Mouse (Mus musculus) midbrain, embryonic 10.5 days (tissue): ENCODE data around the gene Syvn1. TPM values are rescaled to one million over a fixed set of nuclear protein-coding genes. Genes with fewer than 3 reads are reported as not detected.

Source experiments
- DNase-seq: peaks from one replicate; pipeline ENCODE4 v3.0.0-alpha.2; 2017; ENCODE audit warnings: low spot score
- H3K27ac ChIP-seq: fragments of 300-500 bp; sonication (generic); replicated peaks from 2 replicates; pipeline ENCODE4 v1.5.1; 2016; ENCODE audit warnings: mild to moderate bottlenecking
- H3K27me3 ChIP-seq: fragments of 300-500 bp; sonication (generic); 2 replicates; pipeline ENCODE4 v1.6.1; 2016; ENCODE audit warnings: low read depth, mild to moderate bottlenecking; ENCODE audit not compliant: poor library complexity, severe bottlenecking
- H3K36me3 ChIP-seq: fragments of 300-500 bp; sonication (generic); 2 replicates; pipeline ENCODE4 v1.6.1; 2016; ENCODE audit warnings: mild to moderate bottlenecking, moderate library complexity
- H3K4me1 ChIP-seq: fragments of 300-500 bp; sonication (generic); 2 replicates; pipeline ENCODE4 v1.6.1; 2016
- H3K4me3 ChIP-seq: fragments of 300-500 bp; sonication (generic); 2 replicates; pipeline ENCODE4 v1.5.1; 2016; ENCODE audit warnings: mild to moderate bottlenecking, moderate library complexity
- H3K9me3 ChIP-seq: fragments of 300-500 bp; sonication (generic); replicated peaks from 2 replicates; pipeline ENCODE4 v1.6.1; 2016; ENCODE audit warnings: mild to moderate bottlenecking
- WGBS: fragments of 180-500 bp; shearing (Covaris S2); methylation state at CpG from one replicate; pipeline ENCODE4 v1.1.7; 2016; 5-methylcytosine and 5-hydroxymethylcytosine counted together
- polyA plus RNA-seq: library from polyadenylated mRNA; unstranded; fragments of >200 nt; fragmentation: Nextera tagmentation; extraction: Ambion mirVana; gene quantifications from 2 replicates; pipeline ENCODE4 v1.2.1, GENCODE M21; 2016

Syvn1 gene
- polyA plus RNA-seq, 1 experiment from 2014 or later: 35.8 TPM

- Histone ChIP-seq H3K27me3 (no peaks in the 10 kb centered on the region), H3K4me1 (peaks cover 33% of the 10 kb centered on the region), H3K36me3 (peaks cover 34% of the 10 kb centered on the region), H3K4me3 (peak overlapping the region; percentile 97), H3K9me3 (no peaks in the 10 kb centered on the region), H3K27ac (peak overlapping the region; percentile 99)
- no peak for DNase-seq
- 25% methylated on average over 20 of the region's 20 CpGs for WGBS
These were observed 746 bp upstream of the Syvn1 start for GRCm38 (mm10) chr19:6045366-6046293.

DNA sequence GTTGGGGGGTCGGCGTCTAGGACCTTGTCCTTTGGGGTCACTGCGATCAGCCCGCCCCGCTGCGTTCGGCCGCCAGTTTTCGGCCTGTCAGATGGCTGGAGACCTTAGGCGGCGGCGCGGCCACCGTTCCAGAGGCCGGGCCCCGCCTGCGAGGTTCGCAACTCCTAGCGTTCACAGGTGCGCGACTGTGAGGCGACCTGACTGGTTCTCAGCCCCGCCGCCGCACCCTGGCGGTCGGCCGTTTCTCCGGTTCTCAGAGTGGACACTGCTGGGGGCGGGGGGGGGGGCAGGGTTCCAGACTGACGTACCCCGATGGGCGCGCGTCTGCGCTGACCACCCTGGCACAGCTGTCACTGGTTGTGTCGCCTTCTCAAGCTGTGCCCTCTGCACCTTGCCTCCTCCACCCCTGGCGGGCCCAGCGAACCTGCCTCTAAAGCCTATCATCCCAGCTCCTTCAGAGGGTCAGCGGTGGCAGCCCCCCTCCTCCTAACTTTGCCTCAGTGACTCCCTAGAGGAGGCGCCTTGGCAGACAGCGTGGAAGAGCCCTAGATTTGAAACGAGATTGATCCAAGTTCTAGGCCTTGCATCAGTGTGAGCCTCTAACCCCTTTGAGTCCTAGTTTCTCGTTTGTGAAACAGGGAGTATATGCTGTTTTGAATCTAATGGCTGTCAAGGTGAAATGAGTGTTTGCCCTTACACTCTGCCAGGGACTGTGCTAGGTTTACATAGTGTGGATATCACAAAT, 950 bp downstream of the Syvn1 start:
- Histone ChIP-seq H3K4me3 (peak overlapping the region; percentile 97), H3K9me3 (no peaks in the 10 kb centered on the region), H3K27me3 (no peaks in the 10 kb centered on the region), H3K27ac (peak overlapping the region; percentile 99), H3K4me1 (peaks cover 24% of the 10 kb centered on the region), H3K36me3 (peaks cover 51% of the 10 kb centered on the region)
- no peak for DNase-seq
- WGBS: 3% methylated on average over 44 of the region's 44 CpGs

- H3K36me3 ChIP-seq: peaks cover 56% of the 10 kb centered on the region
- 89% methylated on average over 8 of the region's 8 CpGs for WGBS
These were observed 1.5 kb downstream of the Syvn1 start for GRCm38 (mm10) chr19:6047899-6048166.

GRCm38 (mm10) chr19:6048681-6049410, 2.5 kb downstream of the Syvn1 start:
- H3K4me1 ChIP-seq: peaks cover 23% of the 10 kb centered on the region
- peaks cover 66% of the 10 kb centered on the region for H3K36me3 ChIP-seq
- no peaks in the 10 kb centered on the region for H3K27me3 ChIP-seq
- no peak for DNase-seq
- no peaks in the 10 kb centered on the region for H3K9me3 ChIP-seq
- peak overlapping the region; percentile 97 for H3K4me3 ChIP-seq
- WGBS: 91% methylated on average over 11 of the region's 11 CpGs
- no peak overlapping the region for H3K27ac ChIP-seq

More at GRCm38 (mm10) chr19:6047899-6048166, 1.5 kb downstream of the Syvn1 start:
- no peaks in the 10 kb centered on the region for H3K9me3 ChIP-seq
- H3K27ac ChIP-seq: no peak overlapping the region
- H3K4me1 ChIP-seq: peaks cover 23% of the 10 kb centered on the region
- H3K4me3 ChIP-seq: peak overlapping the region; percentile 97
- H3K27me3 ChIP-seq: no peaks in the 10 kb centered on the region
- no peak for DNase-seq

DNA sequence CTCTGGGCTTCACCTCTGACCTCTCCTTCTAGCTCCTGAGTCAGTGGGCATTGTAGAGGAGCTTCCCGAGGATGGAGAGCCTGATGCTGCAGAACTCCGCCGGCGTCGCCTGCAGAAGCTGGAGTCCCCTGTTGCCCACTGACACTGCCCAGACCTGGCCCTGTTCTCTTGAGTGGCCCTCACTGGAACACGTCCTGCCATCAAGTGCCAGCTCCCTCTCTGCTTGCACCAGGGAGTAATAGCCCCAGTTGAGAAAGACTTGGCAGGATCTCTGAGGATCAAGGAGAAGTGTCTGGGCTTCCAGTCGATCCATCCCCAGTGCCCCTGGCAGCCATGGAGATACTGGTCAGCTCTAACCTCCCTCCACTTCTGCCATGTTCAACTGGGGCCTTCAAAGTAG, 6.1 kb downstream of the Syvn1 start:
- peaks cover 83% of the 10 kb centered on the region for H3K36me3 ChIP-seq
- 88% methylated on average over 7 of the region's 7 CpGs for WGBS
- DNase-seq: no peak

DNA sequence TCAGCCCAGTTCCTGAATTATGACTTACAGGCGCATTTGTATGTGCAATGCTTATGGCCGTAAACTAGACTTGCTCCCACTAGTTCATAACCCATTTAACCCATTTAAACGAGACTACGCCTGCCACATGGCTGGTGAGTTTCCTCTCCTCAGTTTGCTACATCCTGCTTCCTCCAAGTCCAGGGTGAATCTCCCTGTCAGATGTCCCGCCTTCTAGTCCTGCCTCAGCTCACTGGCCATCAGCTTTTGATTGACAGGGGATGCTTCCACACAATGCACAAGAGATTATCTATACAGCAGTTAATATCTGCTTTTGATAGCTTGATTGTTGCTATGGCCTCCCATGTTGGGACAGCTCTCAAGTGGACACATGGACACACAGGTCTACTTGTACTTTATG, 7.9 kb downstream of the Syvn1 start:
- Histone ChIP-seq H3K27ac (no peak overlapping the region), H3K4me3 (no peak overlapping the region), H3K4me1 (peaks cover 20% of the 10 kb centered on the region), H3K36me3 (peaks cover 77% of the 10 kb centered on the region), H3K27me3 (no peaks in the 10 kb centered on the region), H3K9me3 (no peaks in the 10 kb centered on the region)
- no peak for DNase-seq
- 91% methylated on average over 5 of the region's 5 CpGs for WGBS

More for the DNA sequence above, 6.1 kb downstream of the Syvn1 start:
- no peaks in the 10 kb centered on the region for H3K27me3 ChIP-seq
- H3K9me3 ChIP-seq: no peaks in the 10 kb centered on the region
- H3K4me1 ChIP-seq: peaks cover 20% of the 10 kb centered on the region
- no peak overlapping the region for H3K27ac ChIP-seq
- peak overlapping the region; percentile 8; the same call in 1 of the 2 replicates for H3K4me3 ChIP-seq

DNA sequence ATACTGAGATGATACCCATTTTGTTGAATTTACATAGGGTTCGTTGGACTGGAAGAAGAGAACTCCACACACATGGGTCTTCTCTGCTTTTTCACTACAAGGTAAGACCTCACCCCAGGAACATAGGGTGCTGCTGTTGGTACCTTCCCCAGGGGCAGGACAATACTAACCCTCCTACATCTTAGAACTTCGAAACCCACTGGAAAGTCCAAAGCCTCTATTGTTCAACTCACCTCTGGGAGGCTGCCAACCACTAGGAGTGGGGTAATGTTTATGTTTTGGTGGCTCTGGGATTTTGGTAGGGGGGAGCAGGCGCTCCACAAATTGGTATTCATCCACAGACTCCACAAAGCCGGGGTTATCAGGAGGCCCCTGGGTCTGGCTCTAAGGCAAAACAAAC, 10.3 kb downstream of the Syvn1 start:
- no peak for DNase-seq
- Histone ChIP-seq H3K36me3 (peaks cover 64% of the 10 kb centered on the region), H3K4me3 (peak overlapping the region; percentile 92), H3K9me3 (no peaks in the 10 kb centered on the region), H3K4me1 (peaks cover 30% of the 10 kb centered on the region), H3K27me3 (no peaks in the 10 kb centered on the region), H3K27ac (peak overlapping the region; percentile 96; the same call in 1 of the 2 replicates)
- 65% methylated on average over 4 of the region's 4 CpGs for WGBS

DNA sequence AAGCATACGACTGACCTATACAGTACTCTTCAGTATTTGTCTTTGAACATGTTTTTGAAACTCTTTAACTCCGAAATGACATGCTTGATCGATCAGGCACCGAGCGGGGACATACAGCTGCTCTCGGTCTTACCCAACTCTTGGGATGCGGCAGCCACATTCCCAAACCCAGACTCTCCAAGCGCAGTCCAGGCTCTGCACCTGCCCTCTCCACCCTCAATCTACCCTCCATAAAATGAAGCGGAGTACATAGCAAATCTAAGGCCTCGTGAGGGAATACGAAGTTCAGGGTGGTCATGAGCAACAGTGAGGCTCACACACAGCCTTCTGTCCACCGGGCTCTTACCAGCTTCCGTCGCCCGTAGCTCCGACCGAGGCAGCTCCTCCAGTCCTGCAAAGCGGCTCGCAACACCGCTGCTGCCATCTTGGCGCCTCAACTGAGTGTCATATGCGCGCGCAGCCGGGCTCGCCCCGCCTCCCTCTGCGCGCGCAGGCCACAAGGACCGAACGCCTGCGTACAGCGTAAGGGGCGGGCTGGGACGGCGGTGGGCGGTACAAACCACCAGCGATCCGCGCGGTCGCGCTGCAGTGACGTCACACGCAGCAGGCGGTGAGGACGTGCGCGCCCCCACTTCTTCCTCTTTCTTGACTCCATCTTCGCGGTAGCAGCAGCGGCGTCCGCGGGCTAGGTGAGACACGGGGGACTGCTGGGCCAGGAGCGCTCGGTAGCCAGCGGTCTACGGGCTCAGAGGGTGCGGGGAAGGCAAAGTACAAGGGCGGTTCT, 11.1 kb downstream of the Syvn1 start, which contains the start of the genes Mrpl49 and Fau:
Gene Mrpl49, minus strand, starts transcription at position 473 of the 784 bp plus-strand sequence.
Gene Fau, plus strand, starts transcription at position 532 of the 784 bp plus-strand sequence.
- H3K27me3 ChIP-seq: no peaks in the 10 kb centered on the region
- no peaks in the 10 kb centered on the region for H3K9me3 ChIP-seq
- H3K36me3 ChIP-seq: peaks cover 58% of the 10 kb centered on the region
- peak within 1 kb of the TSS; percentile 96 for H3K27ac ChIP-seq
- peak within 1 kb of the TSS; percentile 92 for H3K4me3 ChIP-seq
- peak; percentile 98 for DNase-seq
- H3K4me1 ChIP-seq: peaks cover 38% of the 10 kb centered on the region
- under 1% methylated on average over 63 of the region's 63 CpGs for WGBS

DNA sequence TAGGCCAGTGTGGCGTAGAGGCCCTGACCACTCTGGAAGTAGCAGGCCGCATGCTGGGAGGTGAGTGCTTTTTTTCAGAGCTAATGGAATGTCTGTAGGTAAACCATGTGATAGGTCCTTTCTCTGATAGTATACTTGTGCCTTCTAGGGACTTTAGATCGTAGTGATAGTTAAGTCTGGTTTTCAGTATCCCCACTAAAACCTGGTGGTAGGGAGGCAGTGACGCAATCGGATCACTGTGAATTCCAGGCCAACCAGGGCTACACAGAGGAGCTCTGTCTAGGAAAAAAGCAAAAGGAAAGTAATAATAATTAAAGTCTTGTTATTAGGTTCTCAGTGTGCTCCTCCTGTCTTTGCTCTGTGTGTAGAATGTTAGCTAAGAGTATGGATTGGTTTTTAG, 12.1 kb downstream of the Syvn1 start:
- DNase-seq: no peak
- peaks cover 49% of the 10 kb centered on the region for H3K4me1 ChIP-seq
- no peaks in the 10 kb centered on the region for H3K27me3 ChIP-seq
- peak overlapping the region; percentile 92 for H3K4me3 ChIP-seq
- H3K9me3 ChIP-seq: no peaks in the 10 kb centered on the region
- WGBS: 40% methylated on average over 5 of the region's 5 CpGs
- peak overlapping the region; percentile 96 for H3K27ac ChIP-seq
- H3K36me3 ChIP-seq: peaks cover 58% of the 10 kb centered on the region

DNA sequence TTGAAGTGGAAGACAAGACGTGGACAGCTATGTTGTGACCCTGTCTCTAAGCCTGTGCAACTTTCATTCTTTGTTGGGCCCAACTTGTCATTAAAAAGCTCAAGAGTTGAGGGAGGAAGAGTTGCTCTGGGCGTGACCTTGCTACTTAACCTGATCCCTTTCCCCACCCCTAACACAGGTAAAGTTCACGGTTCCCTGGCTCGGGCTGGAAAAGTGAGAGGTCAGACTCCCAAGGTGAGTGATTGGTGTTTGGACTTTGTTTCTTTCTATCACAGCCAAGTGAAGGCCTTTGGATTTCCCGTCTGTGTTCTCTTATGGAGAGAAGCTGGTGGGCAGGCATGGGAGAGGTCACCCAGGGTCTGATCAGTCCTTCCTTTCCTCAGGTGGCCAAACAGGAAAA, 12.6 kb downstream of the Syvn1 start:
- Histone ChIP-seq H3K4me1 (peaks cover 49% of the 10 kb centered on the region), H3K36me3 (peaks cover 54% of the 10 kb centered on the region), H3K4me3 (peak overlapping the region; percentile 92), H3K27ac (no peak overlapping the region), H3K27me3 (no peaks in the 10 kb centered on the region), H3K9me3 (no peaks in the 10 kb centered on the region)
- no peak for DNase-seq
- WGBS: 88% methylated on average over 5 of the region's 5 CpGs

DNA sequence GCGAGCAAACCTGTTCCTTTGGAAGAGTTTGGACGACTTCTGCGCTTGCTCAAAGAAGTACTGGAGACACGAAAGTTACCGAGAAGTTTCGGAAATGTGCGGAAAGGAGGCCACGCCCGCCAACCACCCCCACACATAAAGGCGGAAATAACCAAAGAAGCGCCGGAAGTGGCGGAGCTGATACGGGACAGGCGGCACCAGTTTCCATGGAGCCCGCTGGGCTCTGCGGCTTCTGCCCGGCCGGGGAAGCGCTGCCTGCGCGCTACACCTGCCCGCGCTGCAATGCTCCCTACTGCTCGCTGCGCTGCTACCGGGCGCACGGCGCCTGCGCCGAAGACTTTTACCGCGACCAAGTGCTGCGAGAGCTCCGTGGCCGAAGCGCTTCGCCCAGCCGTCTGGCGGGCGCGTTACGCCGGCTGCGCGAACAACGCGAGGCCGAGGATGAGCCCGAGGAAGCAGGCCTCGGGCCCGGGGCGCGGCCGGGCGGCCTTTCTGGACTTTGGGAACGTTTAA, 14.7 kb downstream of the Syvn1 start, which contains the start of gene Znhit2:
Gene Znhit2, plus strand, starts transcription at position 172 of the 513 bp plus-strand sequence.
- Histone ChIP-seq H3K9me3 (no peaks in the 10 kb centered on the region), H3K4me1 (peaks cover 49% of the 10 kb centered on the region), H3K27me3 (no peaks in the 10 kb centered on the region), H3K27ac (peak within 1 kb of the TSS; percentile 92), H3K4me3 (peak within 1 kb of the TSS; percentile 83), H3K36me3 (peaks cover 35% of the 10 kb centered on the region)
- WGBS: under 1% methylated on average over 58 of the region's 58 CpGs
- DNase-seq: peak; percentile 91
